Mouse (Mus musculus): Measurements from ENCODE around the gene Ociad1.

DNA sequence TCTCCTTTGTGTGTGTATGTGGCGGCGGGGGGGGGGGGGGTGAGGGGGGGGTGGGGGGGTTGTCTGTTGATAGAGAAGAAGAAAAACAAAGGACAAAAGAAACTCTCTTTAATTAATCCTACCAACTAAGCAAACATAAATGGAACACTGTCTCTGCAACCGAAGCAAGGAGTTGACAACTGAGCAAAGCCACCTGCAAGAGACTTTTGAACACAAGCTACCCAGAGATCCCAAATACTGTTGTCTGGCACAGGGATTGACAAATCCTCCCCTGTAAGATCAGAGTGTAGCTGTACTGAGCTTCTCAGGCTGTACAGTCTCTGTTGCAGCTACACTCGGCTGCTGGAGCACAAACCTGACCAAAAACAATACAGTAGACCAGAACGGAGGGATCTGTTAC lies 28.5 kb upstream of the Ociad1 start:
- no peak for TF ChIP-seq POLR2A (IDR thresholded peaks at IDR 0.05; ENCODE audit: low read depth, low read length)
- TF ChIP-seq CTCF (IDR thresholded peaks at IDR 0.05; ENCODE audit: extremely low read depth, insufficient read length, insufficient replicate concordance, low read depth, low read length), result no peak
